Mouse (Mus musculus) embryonic facial prominence, embryonic 10.5 days (tissue): Measurements from ENCODE around the gene Traf3ip3. TPM values are rescaled to one million over a fixed set of nuclear protein-coding genes. Genes with fewer than 3 reads are reported as not detected.

Experiments used
- DNase-seq: peaks from one replicate; pipeline ENCODE4 v3.0.0-alpha.2; 2017; ENCODE audit warnings: low spot score
- H3K27ac ChIP-seq: fragments of 300-500 bp; sonication (generic); replicated peaks from 2 replicates; pipeline ENCODE4 v1.5.1; 2016; ENCODE audit warnings: mild to moderate bottlenecking
- H3K27me3 ChIP-seq: fragments of 300-500 bp; sonication (generic); replicated peaks from 2 replicates; pipeline ENCODE4 v1.6.1; 2016; ENCODE audit warnings: low read depth, mild to moderate bottlenecking; ENCODE audit not compliant: poor library complexity, severe bottlenecking
- H3K36me3 ChIP-seq: fragments of 300-500 bp; sonication (generic); replicated peaks from 2 replicates; pipeline ENCODE4 v1.6.1; 2016; ENCODE audit warnings: mild to moderate bottlenecking, moderate library complexity
- H3K4me1 ChIP-seq: fragments of 300-500 bp; sonication (generic); 2 replicates; pipeline ENCODE4 v1.6.1; 2016
- H3K4me3 ChIP-seq: fragments of 300-500 bp; sonication (generic); 2 replicates; pipeline ENCODE4 v1.5.1; 2016; ENCODE audit warnings: mild to moderate bottlenecking, moderate library complexity
- H3K9me3 ChIP-seq: fragments of 300-500 bp; sonication (generic); 2 replicates; pipeline ENCODE4 v1.6.1; 2016; ENCODE audit warnings: mild to moderate bottlenecking
- WGBS: fragments of 180-500 bp; shearing (Covaris S2); methylation state at CpG from one replicate; pipeline ENCODE4 v1.1.7; 2016; 5-methylcytosine and 5-hydroxymethylcytosine counted together
- polyA plus RNA-seq: library from polyadenylated mRNA; unstranded; fragments of >200 nt; fragmentation: Nextera tagmentation; extraction: Ambion mirVana; gene quantifications from 2 replicates; pipeline ENCODE4 v1.2.1, GENCODE M21; 2016

Gene Traf3ip3
- polyA plus RNA-seq, 1 experiment from 2014 or later: 0.71 TPM

DNA sequence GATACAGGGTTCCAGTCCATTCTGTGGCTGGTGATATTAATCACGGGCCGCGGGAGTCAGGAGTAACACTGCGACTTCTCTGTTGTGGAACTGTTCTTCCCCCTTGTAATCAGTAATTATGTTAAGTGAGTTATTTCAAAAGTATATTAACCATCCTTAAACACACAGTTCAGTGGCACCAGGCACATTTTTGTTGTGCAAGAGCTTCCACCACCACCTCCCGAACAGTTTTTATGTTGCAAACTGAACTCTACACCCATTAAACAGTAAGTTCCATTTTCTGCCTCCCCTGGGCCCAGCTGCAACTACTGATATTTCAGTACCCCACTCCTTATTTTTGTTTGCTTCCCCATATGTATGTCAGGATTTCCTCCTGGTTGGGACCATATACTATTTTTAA lies 28.1 kb upstream of the Traf3ip3 start:
- Histone ChIP-seq H3K4me3 (no peak overlapping the region), H3K36me3 (no peaks in the 10 kb centered on the region), H3K4me1 (peaks cover 40% of the 10 kb centered on the region), H3K27ac (no peak overlapping the region), H3K27me3 (no peaks in the 10 kb centered on the region), H3K9me3 (no peaks in the 10 kb centered on the region)
- WGBS: 97% methylated on average over 5 of the region's 5 CpGs
- DNase-seq: no peak

DNA sequence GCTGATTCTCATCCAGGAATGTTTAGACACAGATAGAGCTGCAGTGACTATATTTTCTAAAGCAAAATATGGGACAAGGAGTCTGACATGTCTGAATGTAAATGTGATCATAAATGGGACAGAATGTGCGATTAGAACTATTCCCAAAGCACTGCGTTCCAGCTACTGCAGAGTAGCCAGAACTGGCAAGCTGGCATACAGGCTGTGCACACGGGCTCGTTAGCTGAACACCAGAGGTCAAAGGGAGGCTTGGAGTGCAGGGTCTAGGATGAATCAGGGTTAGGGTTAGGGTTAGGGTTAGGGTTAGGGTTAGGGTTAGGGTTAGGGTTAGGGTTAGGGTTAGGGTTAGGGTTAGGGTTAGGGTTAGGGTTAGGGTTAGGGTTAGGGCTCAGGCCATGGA lies 26.0 kb upstream of the Traf3ip3 start:
- no peaks in the 10 kb centered on the region for H3K27me3 ChIP-seq
- no peaks in the 10 kb centered on the region for H3K9me3 ChIP-seq
- no peak for DNase-seq
- no peaks in the 10 kb centered on the region for H3K36me3 ChIP-seq
- no peak overlapping the region for H3K4me3 ChIP-seq
- WGBS: 59% methylated on average over 4 of the region's 4 CpGs
- peaks cover 40% of the 10 kb centered on the region for H3K4me1 ChIP-seq
- H3K27ac ChIP-seq: no peak overlapping the region

DNA sequence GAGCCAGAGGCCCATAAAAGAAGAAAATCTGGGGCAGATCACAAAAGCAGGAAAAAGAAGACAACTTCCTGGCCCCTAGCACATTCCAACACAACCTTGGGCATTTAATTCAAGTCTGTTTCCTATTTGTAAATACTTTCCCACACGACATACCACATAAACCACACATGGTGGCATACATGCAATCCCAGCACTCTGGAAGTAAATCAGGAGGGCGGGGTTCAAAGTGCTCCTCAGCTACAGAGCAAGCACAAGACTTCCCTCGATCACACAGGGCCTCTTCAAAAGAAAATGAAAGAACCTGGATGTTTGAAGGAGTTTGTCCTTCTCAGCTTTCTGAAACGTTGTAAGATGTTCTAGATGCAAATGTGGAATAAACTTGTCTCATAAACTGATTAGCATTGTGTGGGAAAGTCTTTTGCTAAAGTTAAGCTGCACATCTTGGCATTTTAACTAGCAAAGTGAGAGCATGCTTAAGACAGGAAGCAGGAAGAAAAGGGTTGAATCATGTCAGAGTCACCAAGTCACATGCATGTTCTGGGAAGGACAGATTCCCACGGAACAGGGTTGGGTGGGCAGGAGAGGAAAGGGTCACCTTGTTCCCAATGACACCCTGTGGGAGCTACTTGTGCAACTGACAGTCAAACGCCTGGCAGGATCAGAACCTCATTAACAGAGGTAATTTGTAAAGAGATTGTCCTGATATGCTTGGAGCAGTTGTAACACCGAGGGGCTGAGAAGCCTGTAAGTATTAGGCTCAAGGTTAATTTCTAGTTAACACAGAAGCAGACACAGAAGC lies 25.4 kb upstream of the Traf3ip3 start:
- Histone ChIP-seq H3K4me1 (peaks cover 40% of the 10 kb centered on the region), H3K9me3 (no peaks in the 10 kb centered on the region), H3K4me3 (no peak overlapping the region), H3K27me3 (no peaks in the 10 kb centered on the region), H3K36me3 (no peaks in the 10 kb centered on the region), H3K27ac (no peak overlapping the region)
- DNase-seq: no peak
- WGBS: 52% methylated on average over 7 of the region's 7 CpGs

DNA sequence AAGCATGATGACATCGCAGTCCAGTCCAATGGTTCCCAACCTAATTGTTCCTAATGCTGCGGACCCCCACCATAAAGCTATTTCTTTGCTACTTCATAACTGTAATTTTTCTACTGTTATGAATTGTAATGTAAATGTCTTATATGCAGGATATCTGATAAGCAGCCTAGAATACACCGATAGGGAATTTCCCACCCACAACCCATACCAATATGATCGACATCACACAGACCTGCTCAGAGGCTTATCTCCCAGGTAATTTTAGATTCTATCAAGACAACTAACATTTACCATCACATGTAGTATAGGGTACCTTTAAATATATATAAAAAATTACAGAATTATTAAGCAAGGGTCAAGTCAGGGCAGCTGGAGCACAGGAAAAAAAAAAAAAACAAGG lies 24.6 kb upstream of the Traf3ip3 start:
- WGBS: 90% methylated on average over 4 of the region's 4 CpGs
- Histone ChIP-seq H3K4me1 (peaks cover 39% of the 10 kb centered on the region), H3K27ac (no peak overlapping the region), H3K9me3 (no peaks in the 10 kb centered on the region), H3K4me3 (no peak overlapping the region), H3K27me3 (no peaks in the 10 kb centered on the region), H3K36me3 (no peaks in the 10 kb centered on the region)
- no peak for DNase-seq

DNA sequence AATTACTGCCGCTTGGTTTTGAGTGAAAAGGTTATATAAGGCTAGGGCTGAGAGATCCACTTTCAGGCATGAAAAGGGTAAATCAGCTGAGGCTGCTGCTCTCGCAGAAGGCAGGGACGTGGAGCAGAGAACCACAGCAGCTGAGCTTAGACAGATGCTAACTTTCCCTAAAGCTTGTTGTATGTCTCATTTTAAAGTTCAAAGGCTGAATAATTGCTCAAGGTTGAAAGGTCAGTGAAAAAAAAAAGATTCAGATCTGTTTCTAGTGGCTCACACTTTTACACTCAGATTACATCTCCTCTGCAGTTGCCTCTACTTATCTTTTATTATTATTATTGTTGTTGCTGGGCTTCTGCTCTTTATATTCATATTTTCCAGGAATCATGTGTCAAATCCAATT lies 24.0 kb upstream of the Traf3ip3 start:
- WGBS: 23% methylated on average over 3 of the region's 3 CpGs
- peak; percentile 30 for DNase-seq
- Histone ChIP-seq H3K27ac (no peak overlapping the region), H3K27me3 (no peaks in the 10 kb centered on the region), H3K4me3 (no peak overlapping the region), H3K4me1 (peaks cover 35% of the 10 kb centered on the region), H3K9me3 (no peaks in the 10 kb centered on the region), H3K36me3 (no peaks in the 10 kb centered on the region)

DNA sequence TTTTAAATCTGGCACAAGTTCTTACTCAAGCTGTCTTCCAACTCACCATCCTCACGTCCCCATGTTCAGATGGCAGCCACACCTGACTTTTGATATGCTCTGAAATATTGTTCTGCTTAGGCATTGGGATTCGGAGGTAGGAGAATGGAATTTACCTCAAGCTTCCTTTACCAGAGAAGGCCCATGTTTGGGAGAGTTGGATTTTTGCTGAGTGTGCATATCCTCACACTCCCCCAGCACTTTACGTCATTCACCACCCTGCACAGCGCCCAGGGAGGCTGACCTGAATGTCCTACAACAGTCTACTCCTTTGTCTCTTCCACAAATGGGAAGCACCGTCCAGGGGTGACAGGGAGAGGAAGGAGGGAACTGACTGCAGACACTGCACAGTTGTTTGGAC lies 18.9 kb upstream of the Traf3ip3 start:
- H3K9me3 ChIP-seq: no peaks in the 10 kb centered on the region
- DNase-seq: no peak
- 73% methylated on average over 5 of the region's 5 CpGs for WGBS
- peaks cover 4% of the 10 kb centered on the region for H3K4me1 ChIP-seq
- no peak overlapping the region for H3K4me3 ChIP-seq
- H3K36me3 ChIP-seq: no peaks in the 10 kb centered on the region
- H3K27ac ChIP-seq: no peak overlapping the region
- no peaks in the 10 kb centered on the region for H3K27me3 ChIP-seq

DNA sequence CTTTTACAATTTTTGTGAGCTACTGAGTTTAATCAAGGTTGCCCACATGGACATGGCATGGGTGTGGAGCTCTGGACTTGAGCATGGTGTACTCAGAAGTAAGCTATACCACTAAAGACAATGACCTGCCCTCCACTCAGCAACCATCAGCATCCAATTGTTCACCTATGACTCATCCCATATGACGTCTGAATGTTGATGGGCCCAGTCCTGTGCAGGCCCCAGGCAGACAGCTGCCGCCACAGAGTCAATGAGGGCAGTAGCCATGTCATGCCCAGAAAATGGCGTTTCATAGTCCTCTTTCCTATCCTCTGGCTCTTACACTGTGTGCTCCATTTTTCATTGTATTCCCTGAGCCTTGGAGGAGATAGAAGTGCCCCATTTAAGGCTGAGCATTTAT lies 14.5 kb upstream of the Traf3ip3 start:
- DNase-seq: no peak
- WGBS: 76% methylated on average over 3 of the region's 3 CpGs
- Histone ChIP-seq H3K27ac (no peak overlapping the region), H3K4me3 (no peak overlapping the region), H3K36me3 (no peaks in the 10 kb centered on the region), H3K4me1 (no peaks in the 10 kb centered on the region), H3K27me3 (no peaks in the 10 kb centered on the region), H3K9me3 (no peaks in the 10 kb centered on the region)

DNA sequence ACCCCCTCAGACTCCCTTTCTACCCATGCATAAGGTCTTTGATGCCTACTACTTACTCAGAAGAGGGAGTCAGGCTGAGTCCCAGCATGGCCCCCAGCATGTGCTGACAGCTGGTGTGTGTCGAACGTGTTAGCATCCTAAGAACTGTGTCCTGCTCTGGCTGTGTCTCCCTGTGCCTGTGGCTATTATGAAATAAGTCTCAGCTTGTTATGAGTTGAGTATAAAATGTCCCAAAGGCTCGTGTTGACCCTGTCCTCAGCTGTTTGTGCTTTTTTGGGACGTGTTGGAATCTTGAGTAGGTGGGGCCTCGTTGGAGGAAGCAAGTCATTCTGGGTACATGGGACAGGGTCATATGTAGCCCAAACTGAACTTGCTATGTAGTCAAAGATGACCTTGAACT lies 12.6 kb upstream of the Traf3ip3 start:
- no peaks in the 10 kb centered on the region for H3K9me3 ChIP-seq
- DNase-seq: no peak
- no peaks in the 10 kb centered on the region for H3K36me3 ChIP-seq
- WGBS: 79% methylated on average over 5 of the region's 5 CpGs
- H3K27me3 ChIP-seq: no peaks in the 10 kb centered on the region
- H3K4me1 ChIP-seq: no peaks in the 10 kb centered on the region
- no peak overlapping the region for H3K27ac ChIP-seq
- no peak overlapping the region for H3K4me3 ChIP-seq

DNA sequence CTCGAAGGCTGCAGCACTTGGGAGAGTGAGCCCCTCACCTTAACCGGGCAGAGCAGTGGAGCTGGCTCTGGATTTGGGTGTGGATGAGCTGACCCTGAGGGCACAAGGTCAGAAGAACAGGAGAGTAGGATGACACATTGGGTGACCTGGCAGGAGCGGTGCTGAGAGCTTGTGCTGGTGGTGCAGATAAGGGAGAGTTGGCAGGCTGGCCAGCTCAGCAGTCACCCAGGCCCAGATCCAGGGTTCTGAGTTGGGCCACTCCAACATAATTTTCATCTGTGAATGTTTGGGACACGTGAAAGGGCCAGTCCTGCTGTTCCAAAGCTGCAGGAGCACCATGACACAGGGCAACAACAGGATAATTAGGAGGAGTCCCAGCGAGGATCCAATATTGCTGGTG lies 9.9 kb upstream of the Traf3ip3 start:
- H3K4me3 ChIP-seq: no peak overlapping the region
- no peaks in the 10 kb centered on the region for H3K4me1 ChIP-seq
- DNase-seq: no peak
- WGBS: 71% methylated on average over 5 of the region's 5 CpGs
- H3K27ac ChIP-seq: no peak overlapping the region
- no peaks in the 10 kb centered on the region for H3K9me3 ChIP-seq
- H3K36me3 ChIP-seq: no peaks in the 10 kb centered on the region
- H3K27me3 ChIP-seq: no peaks in the 10 kb centered on the region

DNA sequence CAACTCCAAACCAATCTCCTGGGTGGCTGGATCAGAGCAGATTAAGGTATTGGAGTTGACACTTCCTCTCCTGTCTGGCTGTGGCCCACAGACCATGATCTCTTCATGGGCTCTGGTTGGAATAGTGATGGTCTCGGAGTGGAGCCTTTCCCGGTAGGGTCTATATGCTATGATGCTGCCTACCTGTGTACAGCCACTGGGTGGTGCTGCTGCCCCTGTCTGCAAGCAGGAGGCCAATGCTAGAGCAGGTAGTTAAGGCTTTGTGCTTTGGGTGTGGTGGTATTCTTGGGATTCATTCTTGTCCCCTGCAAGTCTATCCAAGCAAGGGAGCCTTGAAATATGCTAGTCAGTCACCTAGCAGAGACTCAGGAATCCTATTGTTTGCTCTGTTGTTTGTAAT lies 6.7 kb upstream of the Traf3ip3 start:
- Histone ChIP-seq H3K27me3 (no peaks in the 10 kb centered on the region), H3K36me3 (no peaks in the 10 kb centered on the region), H3K9me3 (no peaks in the 10 kb centered on the region), H3K4me3 (no peak overlapping the region), H3K27ac (no peak overlapping the region), H3K4me1 (no peaks in the 10 kb centered on the region)
- 38% methylated on average over 2 of the region's 2 CpGs for WGBS
- peak; percentile 55 for DNase-seq

DNA sequence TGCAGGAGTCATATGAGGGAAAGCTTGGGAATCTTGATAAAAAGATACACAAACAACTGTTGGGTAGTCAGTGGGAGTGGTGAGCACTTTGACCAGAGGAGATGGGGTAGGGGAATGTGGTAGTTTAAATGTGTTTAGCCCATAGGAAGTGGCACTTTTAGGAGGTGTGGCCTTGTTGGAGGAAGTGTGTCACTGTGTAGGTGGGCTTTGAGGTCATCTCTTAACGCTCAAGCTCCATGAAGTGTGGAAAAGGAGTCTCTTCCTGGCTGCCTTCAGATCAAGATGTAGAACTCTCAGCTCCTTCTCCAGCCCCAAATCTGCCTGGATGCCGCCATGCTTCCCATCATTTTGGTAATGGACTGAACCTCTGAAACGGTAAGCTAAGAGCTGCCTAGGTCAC lies 6.0 kb upstream of the Traf3ip3 start, which contains the start of gene Lamb3:
TSS of gene Lamb3 (plus strand) at position 197 of the 400 bp plus-strand sequence.
- DNase-seq: no peak
- H3K4me3 ChIP-seq: no peak within 1 kb of the TSS
- 95% methylated on average over 3 of the region's 3 CpGs for WGBS

DNA sequence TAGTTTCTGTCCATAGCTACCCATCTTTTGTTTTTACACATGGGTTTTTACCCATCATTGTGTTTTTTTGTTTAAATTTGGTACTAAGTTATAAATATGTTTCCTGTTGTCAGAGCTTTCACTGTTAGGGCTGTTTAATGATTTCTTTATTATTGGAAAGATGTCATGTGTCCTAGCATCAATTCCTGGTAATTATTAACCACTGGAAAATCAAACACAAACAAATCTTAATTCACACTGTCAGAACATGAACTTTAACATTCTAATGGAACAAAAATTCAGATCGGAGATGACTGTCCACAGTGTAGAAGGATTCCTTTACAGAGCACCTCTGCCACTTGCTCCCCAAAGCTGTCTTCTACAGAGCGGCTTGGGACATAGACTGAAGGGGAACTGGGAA lies 3.9 kb upstream of the Traf3ip3 start:
- no peak for DNase-seq
- no peak overlapping the region for H3K27ac ChIP-seq
- H3K27me3 ChIP-seq: no peaks in the 10 kb centered on the region
- H3K36me3 ChIP-seq: no peaks in the 10 kb centered on the region
- peaks cover 5% of the 10 kb centered on the region; the same call in 1 of the 2 replicates for H3K4me1 ChIP-seq
- 89% methylated on average over 2 of the region's 2 CpGs for WGBS
- H3K9me3 ChIP-seq: no peaks in the 10 kb centered on the region
- no peak overlapping the region for H3K4me3 ChIP-seq

More for the DNA sequence above, 6.0 kb upstream of the Traf3ip3 start, which contains the start of gene Lamb3:
- Histone ChIP-seq H3K9me3 (no peaks in the 10 kb centered on the region), H3K27me3 (no peaks in the 10 kb centered on the region), H3K27ac (no peak within 1 kb of the TSS), H3K4me1 (no peaks in the 10 kb centered on the region), H3K36me3 (no peaks in the 10 kb centered on the region)

DNA sequence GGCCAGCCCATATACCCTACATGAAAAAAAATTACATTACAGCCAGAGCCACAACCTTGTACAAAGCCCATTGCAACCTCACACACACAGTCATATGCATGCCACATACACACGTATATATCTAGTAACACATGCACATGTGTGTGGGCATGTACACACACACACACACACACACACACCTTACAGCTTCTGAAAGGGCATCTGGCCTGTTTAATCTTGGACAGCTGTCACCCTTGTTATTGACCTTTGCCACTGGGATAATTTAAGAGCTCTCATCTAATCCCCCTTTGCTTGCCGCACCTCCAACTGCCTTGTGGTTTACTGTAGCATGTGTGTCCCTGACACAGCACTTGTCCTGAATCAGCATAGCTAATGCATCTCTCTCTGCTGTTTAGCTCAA lies 2.3 kb upstream of the Traf3ip3 start:
- Histone ChIP-seq H3K9me3 (no peaks in the 10 kb centered on the region), H3K27me3 (no peaks in the 10 kb centered on the region), H3K4me3 (no peak overlapping the region), H3K27ac (no peak overlapping the region), H3K4me1 (peaks cover 10% of the 10 kb centered on the region; the same call in 1 of the 2 replicates), H3K36me3 (no peaks in the 10 kb centered on the region)
- DNase-seq: no peak
- WGBS: 64% methylated on average over 2 of the region's 2 CpGs
